Mouse (Mus musculus): ENCODE data around the gene Dyrk4.

Dyrk4 gene

DNA sequence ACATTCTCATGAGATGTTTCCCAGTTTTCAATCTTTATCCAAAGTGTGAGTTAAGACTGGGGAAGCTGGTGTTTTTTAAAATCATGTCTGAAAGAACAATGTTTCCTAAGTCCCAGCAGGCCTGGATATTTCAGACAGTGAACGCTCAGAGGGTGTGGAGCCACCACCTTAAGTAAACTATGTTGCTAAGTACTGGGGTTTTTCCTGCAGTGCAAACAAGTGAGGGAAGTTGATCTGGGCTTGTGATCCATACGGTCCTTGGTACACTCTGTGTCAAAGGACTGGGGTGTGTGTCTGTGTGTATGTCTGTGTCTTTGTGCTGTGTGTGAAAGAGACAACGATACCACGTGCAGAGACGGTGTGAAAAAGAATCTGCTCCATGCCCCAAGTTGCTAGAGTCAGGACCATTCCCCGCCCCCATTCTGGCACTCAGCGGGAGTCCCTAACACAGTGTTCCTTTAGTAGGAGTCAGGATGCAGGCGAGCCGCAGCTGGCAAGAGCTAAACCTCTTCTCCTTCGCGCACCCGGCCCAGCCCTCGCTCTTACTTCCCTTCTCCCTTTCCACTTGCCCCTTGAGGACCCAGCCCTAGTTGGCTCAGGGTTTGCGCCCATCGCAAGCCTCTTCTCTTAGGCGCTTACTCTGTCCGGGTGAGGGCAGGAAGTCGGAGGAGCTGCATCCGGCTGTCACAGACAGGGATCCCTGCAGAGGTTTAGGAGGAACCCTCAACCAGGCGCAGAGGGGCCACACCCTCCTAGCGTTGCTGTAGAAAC, at the start of gene Dyrk4:
Dyrk4 (minus strand) TSS at position 729 of the 771 bp plus-strand sequence.
- no peak for DNase-seq

- DNase-seq = no peak
These were observed 44.8 kb upstream of the Dyrk4 start for GRCm38 (mm10) chr6:126966241-126967026.

- no peak for DNase-seq
These were observed 41.8 kb upstream of the Dyrk4 start for GRCm38 (mm10) chr6:126963426-126963825.

GRCm38 (mm10) chr6:126962709-126963108, 41.1 kb upstream of the Dyrk4 start:
- no peak for DNase-seq

- DNase-seq = no peak
These were observed 39.9 kb upstream of the Dyrk4 start for GRCm38 (mm10) chr6:126961371-126962018.

- DNase-seq = peak; percentile 57
These were observed 34.1 kb upstream of the Dyrk4 start for GRCm38 (mm10) chr6:126955734-126956133.

DNA sequence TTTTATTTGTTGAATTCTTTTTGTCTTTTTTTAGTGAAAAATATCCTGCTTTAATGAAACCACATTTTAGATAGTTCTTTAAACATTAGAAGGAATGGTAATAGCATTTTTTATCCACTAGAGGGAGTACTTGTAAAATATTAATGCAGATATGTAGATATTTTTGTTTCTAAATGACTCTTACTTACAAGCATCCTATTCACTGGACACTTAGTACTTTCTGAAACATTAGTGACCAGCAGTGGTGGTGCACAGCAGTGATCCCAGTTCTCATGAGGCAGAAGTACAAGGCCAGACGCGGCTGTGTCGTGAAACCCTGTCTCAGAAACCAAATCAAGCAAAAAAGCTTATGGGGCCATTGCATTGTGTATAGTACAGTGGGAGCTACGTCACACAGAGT, 26.7 kb upstream of the Dyrk4 start:
- DNase-seq = no peak

GRCm38 (mm10) chr6:126940451-126940850, 18.8 kb upstream of the Dyrk4 start:
- DNase-seq = no peak

- peak; percentile 96 for DNase-seq
These were observed 18.0 kb upstream of the Dyrk4 start, which contains the start of the genes Rad51ap1 and D6Wsu163e for GRCm38 (mm10) chr6:126939487-126940171. Gene Rad51ap1, minus strand, starts transcription at chr6:126939587. Gene D6Wsu163e, plus strand, starts transcription at chr6:126939962.

- DNase-seq = no peak
These were observed 17.3 kb upstream of the Dyrk4 start for GRCm38 (mm10) chr6:126938853-126939486.

DNA sequence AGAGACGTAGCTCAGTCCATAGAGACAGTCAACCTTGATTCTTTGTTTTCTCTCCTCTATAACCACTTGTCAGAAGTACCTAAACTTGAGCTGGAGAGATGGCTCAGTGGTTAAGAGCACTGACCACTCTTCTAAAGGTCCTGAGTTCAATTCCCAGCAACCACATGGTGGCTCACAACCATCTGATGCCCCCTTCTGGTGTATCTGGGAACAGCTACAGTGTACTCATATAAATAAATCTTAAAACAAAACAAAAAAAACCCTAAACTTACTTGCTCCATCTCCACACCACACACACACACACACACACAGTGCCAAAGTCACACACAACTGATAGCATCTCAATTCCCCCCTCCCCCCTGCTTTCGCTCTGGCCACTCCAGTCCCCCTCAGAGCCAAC, 16.4 kb upstream of the Dyrk4 start:
- DNase-seq = no peak

DNA sequence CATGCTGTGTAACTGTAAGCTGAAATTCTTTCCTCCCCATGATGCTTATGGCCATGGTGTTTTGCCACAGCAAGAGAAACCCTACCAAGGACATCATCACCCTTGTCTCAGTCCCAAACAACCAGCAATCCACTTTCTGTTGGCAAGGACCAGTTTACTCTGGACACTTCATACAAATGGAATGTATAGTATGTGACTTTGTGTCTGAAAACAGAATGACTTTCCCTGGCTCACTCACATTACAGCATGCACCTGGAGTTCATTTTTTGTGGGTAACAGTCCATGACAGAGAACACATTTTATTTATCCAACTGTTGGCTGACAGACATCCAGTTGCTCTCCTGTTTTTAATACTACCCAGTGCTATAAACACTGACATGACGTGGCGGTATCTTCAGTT, 11.3 kb upstream of the Dyrk4 start:
- DNase-seq = no peak

GRCm38 (mm10) chr6:126914928-126915327, 6.7 kb downstream of the Dyrk4 start:
- no peak for DNase-seq

DNA sequence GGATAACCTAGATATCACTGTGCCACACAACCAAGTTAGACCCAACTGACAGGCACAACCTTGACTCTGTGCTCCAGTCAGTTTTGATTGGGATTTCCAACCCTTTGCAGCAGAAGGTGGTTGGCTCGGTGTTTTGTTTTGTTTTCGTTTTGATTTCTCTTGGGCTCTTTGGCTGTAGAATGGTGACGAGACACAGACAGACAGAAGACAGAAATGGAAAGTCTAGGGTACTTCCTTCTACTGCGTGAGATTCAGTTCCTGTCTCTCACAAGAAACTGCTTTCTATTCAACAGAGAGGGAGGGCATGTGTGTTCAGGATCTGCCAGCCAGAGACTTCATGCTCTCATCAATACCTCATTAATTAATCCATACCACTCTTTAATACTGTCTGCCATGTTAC, 10.9 kb downstream of the Dyrk4 start:
- DNase-seq = no peak

- no peak for DNase-seq
These were observed 13.8 kb downstream of the Dyrk4 start for GRCm38 (mm10) chr6:126907876-126908275.

DNA sequence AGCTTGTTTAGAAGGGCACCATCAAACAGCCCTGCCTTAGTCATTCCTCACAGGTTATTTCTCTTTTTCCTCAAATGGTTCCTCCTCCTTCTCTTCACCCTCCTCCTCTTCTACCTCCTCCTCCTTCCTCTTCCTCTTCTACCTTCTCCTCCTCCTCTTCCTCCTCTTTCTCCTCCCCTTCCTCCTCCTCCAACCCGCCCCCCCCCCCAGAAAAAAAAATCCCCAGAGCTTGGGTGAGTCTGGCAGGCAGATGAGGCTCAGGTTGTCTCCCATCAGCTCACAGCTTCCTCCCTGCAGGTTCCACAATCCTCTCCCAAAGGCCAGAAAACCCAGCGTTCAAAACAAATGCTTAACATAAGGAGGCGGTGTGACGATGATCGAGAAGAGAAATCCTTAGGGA, 14.3 kb downstream of the Dyrk4 start:
- DNase-seq = no peak

DNA sequence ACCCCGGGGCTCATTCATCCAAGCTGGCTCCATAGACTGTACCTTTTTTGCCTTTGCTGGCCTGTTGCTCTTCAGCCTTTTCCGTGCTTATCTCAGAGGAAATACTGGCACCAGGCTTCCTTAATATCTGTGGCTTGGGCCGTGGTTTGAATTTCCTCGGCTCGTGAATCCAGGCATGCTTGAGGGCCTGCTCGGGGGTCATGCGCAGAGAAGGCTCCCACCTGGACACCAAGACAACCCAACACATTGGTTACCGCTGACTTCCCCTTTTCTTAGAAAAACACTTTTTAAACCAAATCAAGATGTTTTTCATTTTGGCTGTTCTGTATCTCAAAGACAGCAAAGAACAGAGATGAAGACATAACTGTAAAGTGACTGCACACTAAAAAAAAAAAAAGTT, 44.5 kb downstream of the Dyrk4 start:
- no peak for DNase-seq

DNA sequence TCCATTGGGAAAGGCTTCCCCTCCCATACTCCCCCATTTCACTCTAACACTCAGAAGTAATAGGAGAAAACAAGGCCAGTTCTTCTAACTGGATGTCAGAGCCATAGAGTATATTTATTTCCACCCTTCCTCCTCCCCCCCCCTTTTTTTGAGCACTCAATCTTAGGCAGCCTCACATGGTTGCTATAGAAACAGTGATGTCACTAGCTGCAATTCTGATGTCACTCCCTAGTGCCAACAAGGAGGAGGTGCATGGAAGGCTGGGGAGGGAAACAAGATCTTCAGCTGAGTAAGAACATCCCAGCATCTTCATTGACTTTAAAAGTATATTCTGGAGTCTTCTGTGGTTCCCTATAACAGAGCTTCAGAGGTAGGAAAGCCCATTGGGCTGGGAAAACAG, 68.8 kb downstream of the Dyrk4 start, which contains the start of gene Akap3:
Akap3 (plus strand) TSS at position 218 of the 400 bp plus-strand sequence.
- DNase-seq = no peak

DNA sequence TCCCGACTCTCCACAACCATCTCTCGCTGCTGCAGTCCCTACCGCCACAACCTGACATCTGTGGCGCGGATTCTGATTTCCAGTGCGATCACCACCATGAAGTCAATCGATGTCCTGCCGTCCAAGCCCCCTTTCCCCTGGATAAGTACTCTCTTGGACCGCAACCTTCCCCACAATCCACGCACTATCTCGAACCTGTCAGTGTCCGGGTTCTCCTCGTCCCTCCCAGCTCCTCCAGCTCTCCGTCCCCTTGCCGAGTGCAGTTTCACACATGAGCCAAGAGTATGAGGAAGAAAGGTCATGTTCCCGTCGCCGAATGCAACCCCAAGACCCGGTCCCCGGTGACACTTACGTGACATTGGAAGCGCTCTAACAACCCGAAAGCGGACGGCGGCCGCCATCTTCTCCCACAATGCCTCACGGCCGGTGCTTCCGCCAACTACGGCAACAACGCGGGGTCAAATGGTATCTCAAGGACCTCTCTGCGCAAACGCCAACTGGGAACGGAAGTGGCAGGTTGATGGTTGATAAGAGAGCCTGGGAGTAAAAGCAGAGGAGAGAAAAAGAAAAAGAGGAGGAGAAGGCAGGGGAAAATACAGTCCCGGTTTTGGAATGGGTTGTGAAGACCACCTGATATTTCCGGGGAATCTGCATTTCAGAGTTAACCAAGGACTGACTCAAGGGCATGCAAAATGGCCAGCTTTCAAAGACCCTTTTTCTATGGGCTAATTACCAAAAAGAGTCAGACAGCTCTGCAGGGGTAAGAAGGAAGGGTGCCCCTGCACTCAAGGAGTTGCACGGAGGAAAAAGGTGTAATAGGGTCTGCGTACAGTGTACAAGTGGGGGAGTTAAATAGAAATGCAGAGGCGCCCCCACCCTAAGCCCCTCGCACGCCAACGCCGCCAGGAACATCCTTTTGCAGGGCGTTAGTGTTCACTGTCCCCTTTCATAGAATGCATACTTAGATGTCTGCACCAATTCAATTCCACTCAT, 72.6 kb downstream of the Dyrk4 start, which contains the start of gene Ndufa9:
Ndufa9 (minus strand) TSS at position 425 of the 993 bp plus-strand sequence.
- DNase-seq = peak; percentile 94

DNA sequence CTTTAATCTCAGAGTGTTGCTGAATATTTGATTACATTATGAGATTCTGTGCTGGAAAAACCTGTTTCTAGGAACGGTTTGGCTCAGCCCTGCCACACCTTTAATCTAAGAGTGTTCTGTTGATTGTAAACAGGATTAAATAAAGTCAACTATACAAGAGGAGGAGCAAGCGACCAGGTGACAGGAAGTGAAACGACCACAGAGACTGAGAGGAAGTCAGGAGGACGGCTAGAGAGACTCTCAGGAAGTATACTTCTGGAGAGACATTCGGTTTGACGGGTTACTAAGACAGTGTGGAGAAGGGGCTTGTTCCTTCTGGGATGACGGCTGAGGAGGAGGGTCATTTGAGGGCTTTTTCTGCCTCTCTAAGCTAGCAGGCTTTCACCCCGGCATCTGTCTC, 85.0 kb downstream of the Dyrk4 start:
- DNase-seq = no peak
